Mouse (Mus musculus) A20 (cell line): ENCODE results near the gene Celf3.

Experiments used
- DNase-seq: peaks from one replicate; pipeline ENCODE4 v3.0.0-alpha.2; 2011; ENCODE audit warnings: low read depth, low spot score

Celf3 gene

GRCm38 (mm10) chr3:94479564-94479963, 1.5 kb downstream of the Celf3 start:
- DNase-seq, result no peak

- DNase-seq, result no peak
Measured at GRCm38 (mm10) chr3:94480291-94480884, 2.3 kb downstream of the Celf3 start, which contains the start of gene Riiad1. TSS of gene Riiad1 (minus strand) at chr3:94480341.

- DNase-seq, result no peak
Measured at GRCm38 (mm10) chr3:94481429-94481828, 3.3 kb downstream of the Celf3 start.

GRCm38 (mm10) chr3:94482764-94483385, 4.8 kb downstream of the Celf3 start:
- DNase-seq, result peak; percentile 46

GRCm38 (mm10) chr3:94483790-94484439, 5.8 kb downstream of the Celf3 start:
- DNase-seq, result no peak

GRCm38 (mm10) chr3:94485922-94486321, 7.8 kb downstream of the Celf3 start:
- no peak for DNase-seq

GRCm38 (mm10) chr3:94487581-94487980, 9.5 kb downstream of the Celf3 start:
- DNase-seq, result no peak

GRCm38 (mm10) chr3:94497162-94497561, 19.1 kb downstream of the Celf3 start:
- DNase-seq, result no peak

GRCm38 (mm10) chr3:94502243-94502642, 24.1 kb downstream of the Celf3 start:
- peak; percentile 20 for DNase-seq

GRCm38 (mm10) chr3:94506664-94507063, 28.6 kb downstream of the Celf3 start:
- peak; percentile 33 for DNase-seq

- no peak for DNase-seq
Measured at GRCm38 (mm10) chr3:94526731-94527130, 48.6 kb downstream of the Celf3 start.

- peak; percentile 59 for DNase-seq
Measured at GRCm38 (mm10) chr3:94533968-94534367, 55.9 kb downstream of the Celf3 start.

GRCm38 (mm10) chr3:94537187-94537586, 59.1 kb downstream of the Celf3 start:
- DNase-seq, result no peak
